Mouse (Mus musculus): Measurements from ENCODE around the gene Gstt4. TPM values are rescaled to one million over a fixed set of nuclear protein-coding genes. Genes with fewer than 3 reads are reported as not detected.
"Not testable (repeated sequence)": the region's sequence is repeated elsewhere in the genome, so short reads cannot be mapped to it uniquely, and the experiment has no call there.

Gene Gstt4
- total RNA-seq (2014; rRNA removed): not detected in 2 replicates
- not detected in 2 replicates for polyA plus RNA-seq (2015; fragmentation: Nextera tagmentation; extraction: Ambion mirVana)

- WGBS: 100% methylated on average over 2 of the region's 2 CpGs
- H3K4me3 ChIP-seq (ENCODE audit: low read depth, low read length): no peak within 1 kb of the TSS
- no peaks in the 10 kb centered on the region for H3K9me3 ChIP-seq (ENCODE audit: low read length)
- no peak within 1 kb of the TSS for H3K4me2 ChIP-seq (ENCODE audit: low read depth)
- H3K36me3 ChIP-seq (ENCODE audit: insufficient read depth): no peaks in the 10 kb centered on the region
- ATAC-seq (no peak), DNase-seq (no peak)
- H3K27ac ChIP-seq (ENCODE audit: low read depth, low read length): no peak within 1 kb of the TSS
- H3K4me1 ChIP-seq (ENCODE audit: insufficient read depth): no peaks in the 10 kb centered on the region
- no peak for TF ChIP-seq CTCF (IDR thresholded peaks at IDR 0.05; ENCODE audit: low read depth)
- no peaks in the 10 kb centered on the region for H3K27me3 ChIP-seq (ENCODE audit: insufficient read depth, low read length)
- no peak within 1 kb of the TSS for H3K9ac ChIP-seq
These were observed at the start of gene Gstt4 for GRCm38 (mm10) chr10:75822443-75822842. Gene Gstt4 (minus strand): TSS chr10:75822543.

GRCm38 (mm10) chr10:75861587-75861986, 39.2 kb upstream of the Gstt4 start:
- Histone ChIP-seq H3K27me3 (ENCODE audit: insufficient read depth, low read length) (no peaks in the 10 kb centered on the region), H3K9me3 (ENCODE audit: low read length) (no peaks in the 10 kb centered on the region), H3K4me1 (ENCODE audit: insufficient read depth) (peaks cover 11% of the 10 kb centered on the region), H3K9ac (no peak overlapping the region), H3K4me3 (ENCODE audit: low read depth, low read length) (no peak overlapping the region), H3K36me3 (ENCODE audit: insufficient read depth) (peaks cover 12% of the 10 kb centered on the region), H3K27ac (ENCODE audit: low read depth, low read length) (no peak overlapping the region), H3K4me2 (ENCODE audit: low read depth) (no peak overlapping the region)
- 80% methylated on average over 5 of the region's 5 CpGs for WGBS
- TF ChIP-seq CTCF (IDR thresholded peaks at IDR 0.05; ENCODE audit: low read depth): no peak
- DNase-seq (no peak), ATAC-seq (no peak)

GRCm38 (mm10) chr10:75860746-75861145, 38.4 kb upstream of the Gstt4 start:
- peak overlapping the region; percentile 65 for H3K4me2 ChIP-seq (ENCODE audit: low read depth)
- 32% methylated on average over 7 of the region's 7 CpGs for WGBS
- ATAC-seq: no peak
- peaks cover 11% of the 10 kb centered on the region for H3K4me1 ChIP-seq (ENCODE audit: insufficient read depth)
- 0 out of 2 replicates have a peak overlapping the region, but pooled peaks have one; percentile 95 for H3K9ac ChIP-seq
- TF ChIP-seq CTCF (IDR thresholded peaks at IDR 0.05; ENCODE audit: low read depth): no peak
- H3K27me3 ChIP-seq (ENCODE audit: insufficient read depth, low read length): no peaks in the 10 kb centered on the region
- no peak overlapping the region for H3K4me3 ChIP-seq (ENCODE audit: low read depth, low read length)
- H3K27ac ChIP-seq (ENCODE audit: low read depth, low read length): peak overlapping the region; percentile 92
- H3K36me3 ChIP-seq (ENCODE audit: insufficient read depth): peaks cover 12% of the 10 kb centered on the region
- no peaks in the 10 kb centered on the region for H3K9me3 ChIP-seq (ENCODE audit: low read length)
- no peak for DNase-seq

- 2% methylated on average over 42 of the region's 46 CpGs for WGBS
- peak; percentile 18; the same call in 1 of the 2 replicates for TF ChIP-seq CTCF (IDR thresholded peaks at IDR 0.05; ENCODE audit: low read depth)
- DNase-seq (peak; percentile 95), ATAC-seq (peak; percentile 97)
- not testable (repeated sequence) for H3K9me3 ChIP-seq (ENCODE audit: low read length); H3K27me3 ChIP-seq (ENCODE audit: insufficient read depth, low read length)
- Histone ChIP-seq H3K4me3 (ENCODE audit: low read depth, low read length) (peak within 1 kb of the TSS; percentile 75), H3K27ac (ENCODE audit: low read depth, low read length) (peak within 1 kb of the TSS; percentile 92), H3K4me2 (ENCODE audit: low read depth) (peak within 1 kb of the TSS; percentile 65), H3K4me1 (ENCODE audit: insufficient read depth) (peaks cover 11% of the 10 kb centered on the region), H3K36me3 (ENCODE audit: insufficient read depth) (peaks cover 12% of the 10 kb centered on the region), H3K9ac (peak within 1 kb of the TSS; percentile 95)
These were observed 37.6 kb upstream of the Gstt4 start, which contains the start of gene Mif for GRCm38 (mm10) chr10:75859786-75860470. Gene Mif (minus strand): TSS chr10:75860240.

- no peak for TF ChIP-seq CTCF (IDR thresholded peaks at IDR 0.05; ENCODE audit: low read depth)
- peak; percentile 71 for DNase-seq
- H3K4me2 ChIP-seq (ENCODE audit: low read depth): peak overlapping the region; percentile 65
- peak overlapping the region; percentile 75 for H3K4me3 ChIP-seq (ENCODE audit: low read depth, low read length)
- H3K9ac ChIP-seq: peak overlapping the region; percentile 95
- H3K4me1 ChIP-seq (ENCODE audit: insufficient read depth): peaks cover 11% of the 10 kb centered on the region
- peaks cover 12% of the 10 kb centered on the region for H3K36me3 ChIP-seq (ENCODE audit: insufficient read depth)
- peak; percentile 78 for ATAC-seq
- WGBS: under 1% methylated on average over 27 of the region's 27 CpGs
- no peaks in the 10 kb centered on the region for H3K9me3 ChIP-seq (ENCODE audit: low read length)
- H3K27ac ChIP-seq (ENCODE audit: low read depth, low read length): peak overlapping the region; percentile 92
- no peaks in the 10 kb centered on the region for H3K27me3 ChIP-seq (ENCODE audit: insufficient read depth, low read length)
These were observed 36.9 kb upstream of the Gstt4 start for GRCm38 (mm10) chr10:75859107-75859746.

GRCm38 (mm10) chr10:75857598-75857997, 35.3 kb upstream of the Gstt4 start:
- peaks cover 11% of the 10 kb centered on the region for H3K4me1 ChIP-seq (ENCODE audit: insufficient read depth)
- no peaks in the 10 kb centered on the region for H3K27me3 ChIP-seq (ENCODE audit: insufficient read depth, low read length)
- H3K4me3 ChIP-seq (ENCODE audit: low read depth, low read length): no peak overlapping the region
- no peak overlapping the region for H3K27ac ChIP-seq (ENCODE audit: low read depth, low read length)
- no peak for DNase-seq
- WGBS: 93% methylated on average over 4 of the region's 4 CpGs
- TF ChIP-seq CTCF (IDR thresholded peaks at IDR 0.05; ENCODE audit: low read depth): no peak
- H3K9me3 ChIP-seq (ENCODE audit: low read length): no peaks in the 10 kb centered on the region
- H3K4me2 ChIP-seq (ENCODE audit: low read depth): 0 out of 2 replicates have a peak overlapping the region, but pooled peaks have one; percentile 65
- ATAC-seq: no peak
- no peak overlapping the region for H3K9ac ChIP-seq
- peaks cover 12% of the 10 kb centered on the region for H3K36me3 ChIP-seq (ENCODE audit: insufficient read depth)

- no peak for TF ChIP-seq CTCF (IDR thresholded peaks at IDR 0.05; ENCODE audit: low read depth)
- no peak overlapping the region for H3K4me2 ChIP-seq (ENCODE audit: low read depth)
- H3K4me3 ChIP-seq (ENCODE audit: low read depth, low read length): no peak overlapping the region
- H3K9ac ChIP-seq: no peak overlapping the region
- ATAC-seq (no peak), DNase-seq (no peak)
- H3K27me3 ChIP-seq (ENCODE audit: insufficient read depth, low read length): no peaks in the 10 kb centered on the region
- peaks cover 12% of the 10 kb centered on the region for H3K36me3 ChIP-seq (ENCODE audit: insufficient read depth)
- 80% methylated on average over 3 of the region's 3 CpGs for WGBS
- H3K9me3 ChIP-seq (ENCODE audit: low read length): no peaks in the 10 kb centered on the region
- peaks cover 11% of the 10 kb centered on the region for H3K4me1 ChIP-seq (ENCODE audit: insufficient read depth)
- no peak overlapping the region for H3K27ac ChIP-seq (ENCODE audit: low read depth, low read length)
These were observed 34.6 kb upstream of the Gstt4 start for GRCm38 (mm10) chr10:75856976-75857375.

Measured in forebrain, postnatal 0 days (tissue).